Mouse (Mus musculus): ENCODE results near the gene Dpp9.

DNA sequence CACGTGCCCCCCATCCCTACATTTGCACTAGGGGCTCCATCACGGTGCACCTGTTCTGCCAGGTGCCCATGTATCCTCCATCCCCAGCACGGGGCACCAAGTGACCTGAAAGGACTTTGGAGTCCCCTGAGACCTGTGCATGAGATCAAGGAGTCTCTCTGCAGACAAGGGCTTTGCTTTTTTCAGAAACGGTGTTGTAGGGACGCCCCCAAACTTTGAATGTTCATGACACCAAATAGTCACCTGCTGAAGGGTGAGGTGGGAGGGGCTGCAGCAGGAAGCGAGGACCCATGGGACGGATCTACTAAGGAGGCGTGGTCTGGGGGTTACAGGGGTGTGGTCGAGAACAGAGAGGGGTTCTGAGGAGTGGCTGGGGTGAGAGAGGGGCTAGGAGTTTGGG lies 70.4 kb downstream of the Dpp9 start:
- TF ChIP-seq POLR2AphosphoS2 (IDR thresholded peaks at IDR 0.05; ENCODE audit: insufficient read length, low read depth) (no peak), USF1 (IDR thresholded peaks at IDR 0.05; ENCODE audit: low read depth) (no peak), POLR2A (IDR thresholded peaks at IDR 0.05; ENCODE audit: insufficient read length, low read depth) (no peak), MAX (IDR thresholded peaks at IDR 0.05; ENCODE audit: low read depth) (no peak), MYOD1 (IDR thresholded peaks at IDR 0.05; ENCODE audit: control insufficient read depth in 1 of 3, insufficient read length in 2 of 3, low read depth in 2 of 3) (no peak), TCF12 (IDR thresholded peaks at IDR 0.05; ENCODE audit: insufficient read depth, poor library complexity, severe bottlenecking) (no peak)
